Mouse (Mus musculus) kidney, embryonic 14.5 days (tissue): Measurements from ENCODE around the gene Evx2. TPM values are rescaled to one million over a fixed set of nuclear protein-coding genes. Genes with fewer than 3 reads are reported as not detected.

Experiments
- ATAC-seq: fragments of 200-750 bp; cut with Nextera tagmentation; 2 replicates; pipeline ENCODE4 v1.8.0; 2017; ENCODE audit warnings: moderate number of reproducible peaks, mild to moderate bottlenecking, moderate TSS enrichment, moderate library complexity; ENCODE audit not compliant: low FRiP score, low TSS enrichment
- H3K27ac ChIP-seq: fragments of 300-500 bp; sonication (generic); 2 replicates; pipeline ENCODE4 v1.5.1; 2014; ENCODE audit warnings: low read depth, mild to moderate bottlenecking, low read length, moderate library complexity, mixed read lengths
- H3K27me3 ChIP-seq: fragments of 300-500 bp; sonication (generic); 2 replicates; pipeline ENCODE4 v1.6.1; 2014; ENCODE audit warnings: mild to moderate bottlenecking, low read length; ENCODE audit not compliant: control insufficient read depth, insufficient read depth
- H3K36me3 ChIP-seq: fragments of 300-500 bp; sonication (generic); 2 replicates; pipeline ENCODE4 v1.6.1; 2014; ENCODE audit warnings: low read length, mixed read lengths; ENCODE audit not compliant: control insufficient read depth, insufficient read depth
- H3K4me1 ChIP-seq: fragments of 300-500 bp; sonication (generic); 2 replicates; pipeline ENCODE4 v1.6.1; 2014; ENCODE audit warnings: low read length, mixed read lengths; ENCODE audit not compliant: control insufficient read depth, insufficient read depth
- H3K4me2 ChIP-seq: fragments of 300-500 bp; sonication (generic); replicated peaks from 2 replicates; pipeline ENCODE4 v1.6.1; 2014; ENCODE audit warnings: low read depth, mild to moderate bottlenecking, low read length
- H3K4me3 ChIP-seq: fragments of 300-500 bp; sonication (generic); 2 replicates; pipeline ENCODE4 v1.5.1; 2014; ENCODE audit warnings: mild to moderate bottlenecking, low read length
- H3K9ac ChIP-seq: fragments of 300-500 bp; sonication (generic); 2 replicates; pipeline ENCODE4 v1.6.1; 2014; ENCODE audit warnings: low read depth, mild to moderate bottlenecking, low read length, moderate library complexity
- H3K9me3 ChIP-seq: fragments of 300-500 bp; sonication (generic); 2 replicates; pipeline ENCODE4 v1.6.1; 2016; ENCODE audit warnings: low read length; ENCODE audit not compliant: control insufficient read depth
- WGBS: fragments of 180-500 bp; shearing (Covaris S2); extraction: QIAGEN DNeasy Blood & Tissue Kit; methylation state at CpG from one replicate; pipeline ENCODE4 v1.1.7; 2014; 5-methylcytosine and 5-hydroxymethylcytosine counted together
- polyA plus RNA-seq: library from polyadenylated mRNA; unstranded; fragments of >200 nt; fragmentation: Nextera tagmentation; extraction: Ambion mirVana; gene quantifications from 2 replicates; pipeline ENCODE4 v1.2.1, GENCODE M21; 2014

Evx2 gene
- polyA plus RNA-seq, 1 experiment from 2014 or later: not detected

GRCm38 (mm10) chr2:74672481-74673362, 13.4 kb upstream of the Evx2 start:
- Histone ChIP-seq H3K9me3 (no peaks in the 10 kb centered on the region), H3K27me3 (peaks cover 62% of the 10 kb centered on the region), H3K4me1 (peaks cover 35% of the 10 kb centered on the region), H3K9ac (no peak overlapping the region), H3K4me3 (peak overlapping the region; percentile 20; the same call in 1 of the 2 replicates), H3K27ac (no peak overlapping the region), H3K36me3 (no peaks in the 10 kb centered on the region), H3K4me2 (peak overlapping the region; percentile 38)
- ATAC-seq: 0 out of 2 replicates have a peak, but pooled peaks have one; percentile 24
- 3% methylated on average over 39 of the region's 40 CpGs for WGBS

- Histone ChIP-seq H3K27me3 (peaks cover 69% of the 10 kb centered on the region), H3K9me3 (no peaks in the 10 kb centered on the region), H3K27ac (no peak overlapping the region), H3K36me3 (no peaks in the 10 kb centered on the region), H3K4me2 (no peak overlapping the region), H3K4me1 (peaks cover 29% of the 10 kb centered on the region), H3K9ac (no peak overlapping the region), H3K4me3 (no peak overlapping the region)
- no peak for ATAC-seq
- WGBS: 26% methylated on average over 5 of the region's 5 CpGs
Measured at GRCm38 (mm10) chr2:74671847-74672246, 12.5 kb upstream of the Evx2 start.

GRCm38 (mm10) chr2:74670632-74671188, 11.4 kb upstream of the Evx2 start:
- Histone ChIP-seq H3K27ac (no peak overlapping the region), H3K9me3 (no peaks in the 10 kb centered on the region), H3K4me3 (no peak overlapping the region), H3K4me2 (no peak overlapping the region), H3K4me1 (peaks cover 20% of the 10 kb centered on the region), H3K27me3 (peaks cover 71% of the 10 kb centered on the region), H3K36me3 (no peaks in the 10 kb centered on the region), H3K9ac (no peak overlapping the region)
- 10% methylated on average over 3 of the region's 3 CpGs for WGBS
- no peak for ATAC-seq

DNA sequence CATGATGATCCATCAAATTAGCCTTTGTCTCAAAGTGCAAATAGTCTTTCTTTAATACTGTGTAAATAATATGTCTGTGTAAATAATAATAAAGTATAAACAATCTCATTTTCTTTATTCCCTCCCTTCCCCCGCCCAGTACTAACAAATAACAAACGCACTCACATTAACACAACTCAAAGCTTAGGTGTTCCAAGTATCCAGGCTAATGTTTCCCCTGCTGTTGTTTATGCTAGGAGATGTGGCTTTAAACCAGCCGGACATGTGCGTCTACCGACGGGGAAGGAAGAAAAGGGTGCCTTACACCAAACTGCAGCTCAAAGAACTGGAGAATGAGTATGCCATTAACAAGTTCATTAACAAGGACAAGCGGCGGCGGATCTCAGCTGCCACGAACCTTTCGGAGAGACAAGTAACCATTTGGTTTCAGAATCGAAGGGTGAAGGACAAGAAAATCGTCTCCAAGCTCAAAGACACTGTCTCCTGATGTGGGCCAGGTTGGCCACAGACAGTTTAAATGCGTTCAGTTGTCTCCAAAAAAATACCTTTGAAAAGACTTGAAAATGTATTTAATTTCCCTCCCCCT, 10.4 kb upstream of the Evx2 start:
- H3K27ac ChIP-seq: no peak overlapping the region
- no peak for ATAC-seq
- H3K4me3 ChIP-seq: no peak overlapping the region
- no peaks in the 10 kb centered on the region for H3K9me3 ChIP-seq
- H3K36me3 ChIP-seq: no peaks in the 10 kb centered on the region
- WGBS: 3% methylated on average over 14 of the region's 14 CpGs
- peaks cover 72% of the 10 kb centered on the region for H3K27me3 ChIP-seq
- no peak overlapping the region for H3K4me2 ChIP-seq
- peaks cover 13% of the 10 kb centered on the region; the same call in 1 of the 2 replicates for H3K4me1 ChIP-seq
- no peak overlapping the region for H3K9ac ChIP-seq

DNA sequence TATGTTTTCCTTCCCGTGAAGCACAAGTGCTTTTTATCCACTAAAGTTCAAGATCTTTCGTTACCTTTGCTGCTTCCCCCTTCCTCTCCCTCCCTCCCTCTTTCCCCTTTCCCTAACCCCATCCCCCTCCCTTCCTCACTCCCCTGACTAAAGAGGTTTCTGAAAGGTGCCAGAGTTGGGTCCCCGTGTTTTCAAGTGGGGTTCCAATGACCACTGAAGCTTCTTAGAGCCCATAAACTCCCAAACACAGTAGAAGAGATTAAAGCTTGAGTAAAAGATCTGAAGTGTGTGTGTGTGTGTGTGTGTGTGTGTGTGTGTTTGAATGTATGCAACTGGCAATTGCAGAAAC, 9.8 kb upstream of the Evx2 start:
- no peak overlapping the region for H3K27ac ChIP-seq
- H3K9ac ChIP-seq: no peak overlapping the region
- 3% methylated on average over 3 of the region's 3 CpGs for WGBS
- H3K4me3 ChIP-seq: no peak overlapping the region
- no peak for ATAC-seq
- H3K4me1 ChIP-seq: peaks cover 8% of the 10 kb centered on the region; the same call in 1 of the 2 replicates
- H3K4me2 ChIP-seq: no peak overlapping the region
- H3K36me3 ChIP-seq: no peaks in the 10 kb centered on the region
- peaks cover 72% of the 10 kb centered on the region for H3K27me3 ChIP-seq
- H3K9me3 ChIP-seq: no peaks in the 10 kb centered on the region

DNA sequence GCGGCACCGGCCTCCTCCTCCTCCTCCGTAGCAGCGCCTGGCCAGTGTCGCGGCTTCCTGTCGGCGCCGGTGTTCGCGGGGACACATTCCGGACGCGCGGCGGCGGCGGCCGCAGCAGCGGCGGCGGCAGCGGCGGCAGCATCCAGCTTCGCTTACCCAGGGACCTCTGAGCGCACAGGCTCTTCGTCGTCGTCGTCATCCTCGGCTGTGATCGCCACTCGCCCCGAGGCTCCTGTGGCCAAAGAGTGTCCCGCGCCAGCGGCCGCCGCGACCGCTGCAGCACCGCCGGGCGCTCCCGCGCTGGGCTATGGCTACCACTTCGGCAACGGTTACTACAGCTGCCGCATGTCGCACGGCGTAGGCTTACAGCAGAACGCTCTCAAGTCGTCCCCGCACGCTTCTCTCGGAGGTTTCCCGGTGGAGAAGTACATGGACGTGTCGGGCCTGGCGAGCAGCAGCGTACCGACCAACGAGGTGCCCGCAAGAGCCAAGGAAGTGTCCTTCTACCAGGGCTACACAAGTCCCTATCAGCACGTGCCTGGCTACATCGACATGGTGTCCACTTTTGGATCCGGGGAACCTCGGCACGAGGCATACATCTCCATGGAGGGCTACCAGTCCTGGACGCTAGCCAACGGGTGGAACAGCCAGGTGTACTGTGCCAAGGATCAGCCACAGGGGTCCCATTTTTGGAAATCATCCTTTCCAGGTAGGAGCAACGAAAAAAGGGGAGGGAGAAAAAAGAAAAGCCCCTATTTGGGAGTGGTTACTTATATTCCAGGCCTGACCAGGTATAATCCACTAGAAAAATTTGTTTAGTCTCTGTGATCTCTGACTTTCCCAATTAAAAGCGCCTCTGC, 9.2 kb upstream of the Evx2 start:
- H3K27ac ChIP-seq: no peak overlapping the region
- H3K36me3 ChIP-seq: no peaks in the 10 kb centered on the region
- no peaks in the 10 kb centered on the region for H3K9me3 ChIP-seq
- under 1% methylated on average over 51 of the region's 74 CpGs for WGBS
- peaks cover 76% of the 10 kb centered on the region for H3K27me3 ChIP-seq
- H3K9ac ChIP-seq: peak overlapping the region; percentile 46
- H3K4me3 ChIP-seq: peak overlapping the region; percentile 47
- peak; percentile 29 for ATAC-seq
- H3K4me2 ChIP-seq: peak overlapping the region; percentile 83
- H3K4me1 ChIP-seq: peaks cover 7% of the 10 kb centered on the region; the same call in 1 of the 2 replicates

DNA sequence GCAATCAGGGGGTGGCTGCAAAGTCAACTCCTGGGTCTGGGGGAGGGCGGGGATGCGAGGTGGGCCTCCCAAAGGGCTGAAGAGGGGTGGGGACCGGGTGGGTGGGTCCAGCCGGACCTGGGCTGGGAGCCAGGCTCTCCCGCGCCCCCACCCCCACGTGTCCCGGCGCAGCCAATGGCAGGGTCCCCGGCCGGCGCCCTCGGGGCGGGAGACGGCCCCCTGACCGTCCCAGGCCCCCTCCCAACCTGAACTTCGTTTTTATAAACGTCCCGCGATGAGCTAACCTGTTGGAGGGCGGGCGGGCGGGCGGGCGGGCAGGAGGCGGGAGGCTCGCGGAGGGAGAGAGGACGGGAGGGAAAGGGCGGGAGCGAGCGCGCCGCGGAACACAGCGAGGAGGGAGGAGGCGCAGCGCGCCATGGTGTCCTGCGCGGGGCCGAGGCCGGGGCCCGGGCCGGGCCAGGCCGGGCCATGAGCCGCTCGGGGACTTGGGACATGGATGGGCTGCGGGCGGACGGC, 8.5 kb upstream of the Evx2 start, which contains the start of gene Hoxd13:
Gene Hoxd13 (plus strand): TSS at position 469 of the 516 bp plus-strand sequence.
- Histone ChIP-seq H3K36me3 (no peaks in the 10 kb centered on the region), H3K4me1 (peaks cover 10% of the 10 kb centered on the region; the same call in 1 of the 2 replicates), H3K9ac (peak within 1 kb of the TSS; percentile 46), H3K4me2 (peak within 1 kb of the TSS; percentile 83), H3K4me3 (peak within 1 kb of the TSS; percentile 47), H3K9me3 (no peaks in the 10 kb centered on the region), H3K27ac (no peak within 1 kb of the TSS), H3K27me3 (peaks cover 83% of the 10 kb centered on the region)
- peak; percentile 66 for ATAC-seq
- 0% methylated on average over 10 of the region's 51 CpGs for WGBS

- no peaks in the 10 kb centered on the region for H3K36me3 ChIP-seq
- peaks cover 10% of the 10 kb centered on the region; the same call in 1 of the 2 replicates for H3K4me1 ChIP-seq
- no peak overlapping the region for H3K9ac ChIP-seq
- under 1% methylated on average over 36 of the region's 36 CpGs for WGBS
- H3K27ac ChIP-seq: no peak overlapping the region
- no peak for ATAC-seq
- peaks cover 87% of the 10 kb centered on the region for H3K27me3 ChIP-seq
- peak overlapping the region; percentile 47 for H3K4me3 ChIP-seq
- H3K4me2 ChIP-seq: peak overlapping the region; percentile 83
- no peaks in the 10 kb centered on the region for H3K9me3 ChIP-seq
Measured at GRCm38 (mm10) chr2:74667191-74667841, 8.0 kb upstream of the Evx2 start.
